Mouse (Mus musculus): Measurements from ENCODE around the gene Sept11. TPM values are rescaled to one million over a fixed set of nuclear protein-coding genes. Genes with fewer than 3 reads are reported as not detected.

The Sept11 gene
- total and polyA plus RNA-seq, 3 experiments = 72.3 to 138 (median 78.5) TPM

DNA sequence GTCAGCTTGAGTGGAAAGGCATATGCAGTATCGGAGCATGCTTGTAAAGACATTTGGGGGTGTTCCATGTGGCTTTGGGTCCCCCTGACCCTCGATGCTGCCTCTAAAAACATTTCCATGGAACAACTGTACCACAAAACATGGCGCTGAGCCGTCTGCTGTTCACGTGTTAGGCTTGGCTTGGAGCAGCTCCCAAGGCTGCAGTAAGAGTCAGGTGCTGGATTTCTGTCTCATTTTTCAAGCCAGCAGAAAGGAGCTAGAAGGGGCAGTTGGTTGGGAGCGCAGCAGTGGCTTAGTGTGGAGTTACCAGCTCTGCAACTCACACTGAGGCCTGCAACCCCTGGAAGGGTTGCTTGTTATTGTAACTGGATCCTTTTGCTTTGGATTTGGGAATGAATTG lies 21.3 kb downstream of the Sept11 start:
- in situ Hi-C loops (cut with MboI; ENCODE audit: low pct_ligation_motif_present, low pct_unique_long_range_greater_than_20kb, low sequenced_read_pairs) = no loop called here
- H3K4me3 ChIP-seq (replicated peaks in 1 of 3; ENCODE audit: low read depth in 2 of 3, low read length in 2 of 3, poor library complexity in 1 of 3) = no peak overlapping the region
- dilution Hi-C loops (cut with MboI; ENCODE audit: extremely low pct_ligation_motif_present, extremely low pct_unique_long_range_greater_than_20kb, low sequenced_read_pairs) = no loop called here
- H3K9me3 ChIP-seq (replicated peaks; ENCODE audit: low read length) = no peaks in the 10 kb centered on the region
- TF ChIP-seq NELFE (IDR thresholded peaks at IDR 0.05; ENCODE audit: low read depth, low read length) (no peak), MAFK (IDR thresholded peaks at IDR 0.05; ENCODE audit: insufficient replicate concordance, low read length) (no peak), UBTF (IDR thresholded peaks at IDR 0.05; ENCODE audit: low read depth, low read length) (no peak), KAT2A (IDR thresholded peaks at IDR 0.05; ENCODE audit: insufficient replicate concordance, low read length) (no peak), MYC (IDR thresholded peaks at IDR 0.05; ENCODE audit: low read depth, low read length) (no peak), EP300 (IDR thresholded peaks at IDR 0.05; ENCODE audit: low read length) (no peak), NRF1 (IDR thresholded peaks at IDR 0.05; ENCODE audit: low read depth, low read length) (no peak), GABPA (IDR thresholded peaks at IDR 0.05; ENCODE audit: insufficient replicate concordance, low read depth, low read length) (no peak), POLR2AphosphoS2 (IDR thresholded peaks at IDR 0.05; ENCODE audit: low read depth, low read length) (no peak), JUND (conservative IDR thresholded peaks at IDR 0.05; ENCODE audit: low read depth, low read length) (no peak), IRF4 (IDR thresholded peaks at IDR 0.05; ENCODE audit: low read depth, low read length) (no peak)
- no peaks in the 10 kb centered on the region for H3K27me3 ChIP-seq (replicated peaks)
- peaks cover 23 to 67% of the 10 kb centered on the region in 2 experiments for H3K36me3 ChIP-seq (replicated peaks in 1 of 2; ENCODE audit: control insufficient read depth in 1 of 2, insufficient read depth in 1 of 2, low read length in 1 of 2)
- no peak for DNase-seq (ENCODE audit: extremely low read depth)
- no peak overlapping the region for H3K27ac ChIP-seq (ENCODE audit: insufficient read depth, low read depth)
- peaks cover 18 to 49% of the 10 kb centered on the region in 2 experiments for H3K4me1 ChIP-seq (ENCODE audit: control insufficient read depth in 1 of 2, insufficient read depth in 2 of 2)
- no peak overlapping the region for H3K4me2 ChIP-seq (ENCODE audit: insufficient read depth, low read depth, poor library complexity, severe bottlenecking)
- peaks cover 79% of the 10 kb centered on the region for H3K79me2 ChIP-seq (replicated peaks; ENCODE audit: control insufficient read depth, extremely low read depth, insufficient read depth, poor library complexity, severe bottlenecking)
- H3K9ac ChIP-seq (ENCODE audit: insufficient read depth, low read depth) = no peak overlapping the region

DNA sequence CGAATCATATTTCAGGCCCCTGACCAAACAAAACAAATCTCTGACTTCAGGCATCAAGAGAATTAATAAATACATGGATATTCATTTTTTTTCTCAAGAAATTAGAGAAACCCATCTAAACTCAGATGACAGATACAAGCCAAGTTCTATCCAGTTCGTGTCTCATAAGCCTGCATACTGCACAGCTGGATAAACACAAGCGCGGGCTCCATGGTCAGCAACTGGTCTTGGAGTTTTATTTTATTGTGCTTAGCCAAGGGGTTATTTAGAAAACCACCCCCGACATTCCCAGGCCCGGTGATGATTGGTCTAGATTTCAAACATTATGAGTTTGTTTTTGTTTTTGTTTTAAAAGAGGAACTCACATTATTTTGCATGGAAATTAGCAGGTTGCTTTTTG lies 21.8 kb downstream of the Sept11 start:
- TF ChIP-seq SIN3A (IDR thresholded peaks at IDR 0.05; ENCODE audit: low read length) = no peak
- TF ChIP-seq HCFC1 (IDR thresholded peaks at IDR 0.05; ENCODE audit: low read depth, low read length) = no peak
- no peak for TF ChIP-seq RAD21 (IDR thresholded peaks at IDR 0.05; ENCODE audit: low read depth, low read length)
- no peak for TF ChIP-seq MEF2A (IDR thresholded peaks at IDR 0.05; ENCODE audit: borderline replicate concordance, low read depth, low read length)
- no peak for TF ChIP-seq E2F4 (IDR thresholded peaks at IDR 0.05; ENCODE audit: insufficient replicate concordance, low read depth, low read length)
- TF ChIP-seq ZMIZ1 (IDR thresholded peaks at IDR 0.05; ENCODE audit: low read depth, low read length) = no peak
- no peak for TF ChIP-seq POLR2AphosphoS2 (IDR thresholded peaks at IDR 0.05; ENCODE audit: low read depth, low read length)
- TF ChIP-seq POLR2A (IDR thresholded peaks at IDR 0.05; ENCODE audit: low read depth, low read length) = no peak
- TF ChIP-seq MAZ (IDR thresholded peaks at IDR 0.05; ENCODE audit: low read depth, low read length) = no peak
- no peak for TF ChIP-seq ZNF384 (IDR thresholded peaks at IDR 0.05; ENCODE audit: low read depth, low read length)
- dilution Hi-C loops (cut with MboI; ENCODE audit: extremely low pct_ligation_motif_present, extremely low pct_unique_long_range_greater_than_20kb, low sequenced_read_pairs) = no loop called here

More for the DNA sequence above, 21.8 kb downstream of the Sept11 start:
- Histone ChIP-seq H3K79me2 (replicated peaks; ENCODE audit: control insufficient read depth, extremely low read depth, insufficient read depth, poor library complexity, severe bottlenecking) (peaks cover 76% of the 10 kb centered on the region), H3K27me3 (replicated peaks) (no peaks in the 10 kb centered on the region), H3K36me3 (replicated peaks in 1 of 2; ENCODE audit: control insufficient read depth in 1 of 2, insufficient read depth in 1 of 2, low read length in 1 of 2) (peaks cover 21 to 64% of the 10 kb centered on the region in 2 experiments), H3K4me1 (ENCODE audit: control insufficient read depth in 1 of 2, insufficient read depth in 2 of 2) (peaks cover 18 to 54% of the 10 kb centered on the region in 2 experiments), H3K4me3 (replicated peaks in 1 of 3; ENCODE audit: low read depth in 2 of 3, low read length in 2 of 3, poor library complexity in 1 of 3) (no peak overlapping the region), H3K9me3 (replicated peaks; ENCODE audit: low read length) (no peaks in the 10 kb centered on the region), H3K9ac (ENCODE audit: insufficient read depth, low read depth) (no peak overlapping the region), H3K4me2 (ENCODE audit: insufficient read depth, low read depth, poor library complexity, severe bottlenecking) (no peak overlapping the region), H3K27ac (ENCODE audit: insufficient read depth, low read depth) (no peak overlapping the region)
- in situ Hi-C loops (cut with MboI; ENCODE audit: low pct_ligation_motif_present, low pct_unique_long_range_greater_than_20kb, low sequenced_read_pairs) = no loop called here
- DNase-seq (ENCODE audit: extremely low read depth) = no peak

Measured in CH12.LX (cell line).